Mouse (Mus musculus) heart, adult 11 months (tissue): ENCODE data around the gene Bik.

Experiments used
- DNase-seq: peaks from one replicate; pipeline ENCODE4 v3.0.0; 2022

The Bik gene

DNA sequence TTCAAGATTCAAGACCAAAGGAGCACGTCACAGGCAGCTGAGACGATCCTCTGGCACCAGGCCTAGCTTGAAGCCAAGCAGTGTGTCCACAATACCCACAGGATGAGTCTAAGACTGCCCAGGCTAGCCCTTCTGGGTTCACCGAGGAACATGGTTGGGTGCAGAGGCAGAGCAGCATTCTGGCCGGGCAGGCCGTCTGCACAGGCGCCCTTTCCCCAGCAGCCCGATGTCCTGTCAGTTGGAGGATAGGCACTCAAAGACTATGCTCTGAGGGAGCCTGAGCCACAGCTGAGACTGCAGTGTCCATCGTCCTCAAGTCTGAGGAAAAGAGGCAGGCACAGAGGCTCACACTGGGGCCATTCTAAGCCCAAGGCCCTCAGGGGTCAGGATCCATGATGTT lies 20.5 kb downstream of the Bik start:
- peak; percentile 90 for DNase-seq

DNA sequence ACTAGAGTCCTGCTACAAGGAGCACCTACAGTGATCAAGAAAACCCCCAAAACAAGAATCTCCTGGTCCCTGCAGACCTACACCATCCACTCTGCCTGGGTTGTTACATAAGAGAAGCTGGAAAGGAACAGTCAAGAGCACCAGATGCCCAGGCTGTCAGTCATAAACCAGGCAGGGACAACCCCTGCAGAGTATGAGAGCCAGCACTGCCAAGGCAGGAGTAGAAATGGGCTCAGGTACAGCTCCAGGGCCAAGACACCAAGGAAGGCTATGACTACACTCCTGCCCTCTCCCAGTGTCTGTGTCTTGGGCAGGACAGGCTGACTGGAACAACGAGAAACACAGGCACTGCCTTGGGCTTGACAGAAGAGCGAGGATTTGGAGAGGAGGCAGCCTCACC lies 23.5 kb downstream of the Bik start:
- DNase-seq = no peak

DNA sequence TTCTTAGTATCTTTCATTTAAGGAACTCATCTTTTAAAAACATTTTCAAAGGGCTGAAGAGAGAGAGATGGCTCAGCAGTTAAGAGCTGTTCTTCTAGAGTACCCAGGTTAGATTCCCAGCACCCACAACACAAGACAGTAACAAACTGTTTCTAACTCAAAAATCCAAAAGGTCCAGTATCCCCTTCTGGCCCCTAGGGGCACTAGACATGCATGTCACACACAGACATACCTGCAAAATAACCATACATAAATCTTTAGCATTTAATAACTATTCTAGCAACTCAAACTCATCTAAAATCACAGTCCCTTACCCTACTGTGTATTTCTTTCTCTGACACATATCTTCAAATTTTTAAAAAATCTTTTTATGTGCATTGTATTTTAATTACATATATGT lies 27.2 kb downstream of the Bik start:
- no peak for DNase-seq

DNA sequence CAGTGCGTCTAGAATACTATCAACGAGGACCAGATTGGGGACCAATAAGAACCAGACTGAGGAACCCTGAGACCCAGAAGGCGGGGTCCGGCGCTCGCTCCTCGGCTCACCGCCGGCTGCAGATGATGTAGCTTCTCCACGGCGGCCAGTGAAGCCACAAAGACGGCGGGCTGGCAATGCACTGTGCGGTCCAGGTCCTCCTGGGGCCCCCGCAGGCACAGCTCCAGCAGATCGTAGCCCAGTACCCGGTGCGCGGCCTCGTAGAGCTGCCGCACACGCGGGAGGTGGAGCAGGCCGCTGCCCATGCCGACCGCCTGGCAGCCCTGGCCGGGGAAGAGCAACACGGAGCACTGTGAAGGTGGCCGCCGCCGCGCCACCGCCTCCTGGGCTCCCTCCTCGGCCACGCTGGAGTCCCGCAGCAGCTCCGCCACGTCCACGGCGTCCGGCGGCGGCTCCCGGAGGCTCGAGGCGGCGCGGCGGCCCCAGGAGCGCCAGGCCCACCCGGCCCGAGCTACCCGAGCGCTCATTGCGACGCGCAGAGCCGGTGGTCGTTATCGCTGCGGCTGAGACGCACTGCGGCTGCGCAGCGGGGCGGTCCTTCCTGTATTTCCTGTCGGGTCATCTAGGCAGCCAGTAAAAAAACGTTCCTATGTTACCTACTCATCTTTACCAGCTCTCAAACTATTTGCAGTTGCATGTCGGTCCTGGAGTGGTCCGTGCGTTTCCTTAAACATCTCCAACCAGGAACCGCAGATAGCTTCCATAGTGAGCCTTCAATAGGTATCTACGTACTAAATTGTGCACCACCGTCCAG lies 28.7 kb downstream of the Bik start:
- DNase-seq = peak; percentile 99

DNA sequence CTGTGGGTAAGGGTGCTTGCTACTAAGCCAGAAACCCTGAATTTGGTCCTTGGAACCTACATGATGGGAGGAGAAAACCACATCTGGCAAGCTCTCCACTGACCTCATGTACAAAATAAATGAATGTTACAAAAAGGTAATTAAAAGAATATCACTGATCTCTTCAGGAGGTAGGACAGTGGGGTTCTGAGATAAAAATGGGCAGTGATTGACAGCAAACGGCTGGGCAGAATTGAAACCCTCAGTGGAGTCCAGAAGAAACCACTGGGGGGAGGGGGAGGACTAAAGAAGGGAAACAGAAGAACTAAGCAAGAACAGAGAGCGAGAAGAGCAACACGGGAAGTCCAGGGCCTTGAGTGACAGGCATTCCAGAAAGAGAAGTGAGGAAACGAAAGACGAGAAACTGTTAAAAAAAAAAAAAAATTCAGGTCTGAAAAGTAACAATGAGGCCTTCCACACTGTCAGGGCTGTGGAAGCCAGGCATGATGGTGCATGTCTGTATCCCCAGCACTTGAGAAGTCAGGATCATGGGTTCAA lies 34.3 kb downstream of the Bik start:
- no peak for DNase-seq

DNA sequence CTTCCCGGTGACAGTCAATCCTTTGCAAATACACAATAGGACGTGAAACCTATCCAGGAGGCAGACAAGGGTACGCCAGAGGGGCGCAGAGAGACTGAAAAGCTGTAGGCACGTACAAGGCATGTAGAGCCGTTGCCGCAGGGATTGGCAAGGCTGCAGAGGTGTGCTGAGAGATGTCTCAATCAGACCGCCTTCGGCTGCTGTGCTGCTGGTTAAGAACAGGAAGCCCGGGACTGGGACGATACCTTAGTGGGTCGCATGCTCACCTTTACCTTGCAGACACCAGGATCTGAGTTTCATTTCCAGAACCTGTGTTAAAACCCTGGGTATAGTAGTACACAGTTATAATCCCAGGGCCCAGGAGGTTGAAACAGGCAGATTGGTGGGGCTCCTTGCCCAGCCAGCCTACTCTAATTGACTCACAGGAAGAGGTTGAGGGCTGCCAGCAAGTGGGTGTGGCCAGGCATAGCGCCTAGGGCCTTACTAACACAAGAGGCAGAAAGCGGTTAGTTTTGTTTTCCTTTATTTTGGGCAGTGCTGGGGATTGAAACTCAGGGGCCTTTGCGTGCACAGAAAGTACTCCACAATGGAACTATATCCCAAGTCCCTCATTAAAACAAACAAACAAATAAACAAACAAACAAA lies 36.1 kb downstream of the Bik start:
- DNase-seq = peak; percentile 100

DNA sequence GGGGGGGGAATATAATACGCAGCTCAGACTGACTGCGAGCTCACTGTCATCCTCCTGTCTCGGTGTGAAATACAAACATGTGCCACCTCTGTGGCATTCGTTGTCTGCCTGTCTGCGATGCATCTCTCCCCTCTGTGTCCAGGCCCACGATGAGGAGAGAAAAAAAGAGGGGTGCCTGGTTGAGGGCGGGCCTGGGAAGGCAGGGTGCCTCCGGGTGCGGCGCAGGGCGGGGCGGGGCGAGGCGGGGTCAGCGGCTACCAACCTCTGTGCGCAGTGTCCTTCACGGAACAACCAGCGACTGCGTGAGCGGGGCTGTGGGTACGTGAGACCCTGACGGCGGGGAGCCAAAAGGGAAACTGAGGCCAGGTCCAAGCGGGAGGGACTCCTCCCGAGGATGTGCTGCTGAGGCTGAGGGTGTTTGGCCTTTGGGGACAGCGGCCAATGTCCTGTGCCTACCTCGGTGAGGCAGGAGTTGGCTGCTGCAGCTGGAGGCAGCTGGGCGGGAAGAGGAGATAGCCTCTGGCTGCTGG lies 36.7 kb downstream of the Bik start, which contains the start of the genes Tspo and Mcat:
TSS of gene Tspo (plus strand) at position 266 of the 530 bp plus-strand sequence.
TSS of gene Mcat (minus strand) at position 461 of the 530 bp plus-strand sequence.
- DNase-seq = peak; percentile 98

DNA sequence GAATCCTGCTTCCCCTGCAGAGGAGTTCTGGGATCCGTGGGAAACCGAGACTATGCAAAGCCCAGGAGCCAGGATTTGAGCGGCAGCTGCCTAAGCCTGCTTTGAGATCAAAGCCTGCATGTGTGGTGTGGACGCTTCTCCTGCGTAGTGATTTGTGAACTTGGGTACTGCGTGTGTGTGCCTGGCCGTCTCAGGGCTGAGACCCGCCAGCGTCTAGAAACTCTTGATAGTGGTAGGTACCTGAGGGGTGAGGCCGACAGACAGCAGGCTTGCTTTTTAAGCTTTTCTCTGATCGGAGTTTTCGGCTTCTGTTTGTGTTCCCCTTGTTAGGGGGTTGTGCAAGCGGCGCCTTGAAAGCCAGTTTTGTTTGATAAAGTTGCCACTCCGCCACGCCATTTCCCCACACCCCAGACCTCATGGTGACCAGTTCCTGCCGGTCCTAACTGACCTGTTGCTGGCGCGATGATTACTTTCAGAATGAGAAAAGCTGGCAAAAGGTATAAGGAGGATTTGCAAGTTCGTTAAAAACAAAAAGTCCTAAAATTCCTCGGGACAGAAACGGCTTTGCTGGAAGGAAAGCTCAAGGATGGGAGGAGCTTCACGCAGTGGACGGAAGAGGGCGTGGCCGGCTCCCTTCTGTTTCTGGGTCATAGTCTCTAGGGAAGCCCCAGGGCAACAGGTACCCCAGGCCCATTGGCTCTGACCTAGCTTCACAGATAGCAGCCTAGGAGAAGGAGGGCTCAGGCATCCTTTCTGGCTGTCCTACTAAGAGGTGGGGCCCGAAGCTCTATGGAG lies 37.4 kb downstream of the Bik start:
- peak; percentile 97 for DNase-seq

DNA sequence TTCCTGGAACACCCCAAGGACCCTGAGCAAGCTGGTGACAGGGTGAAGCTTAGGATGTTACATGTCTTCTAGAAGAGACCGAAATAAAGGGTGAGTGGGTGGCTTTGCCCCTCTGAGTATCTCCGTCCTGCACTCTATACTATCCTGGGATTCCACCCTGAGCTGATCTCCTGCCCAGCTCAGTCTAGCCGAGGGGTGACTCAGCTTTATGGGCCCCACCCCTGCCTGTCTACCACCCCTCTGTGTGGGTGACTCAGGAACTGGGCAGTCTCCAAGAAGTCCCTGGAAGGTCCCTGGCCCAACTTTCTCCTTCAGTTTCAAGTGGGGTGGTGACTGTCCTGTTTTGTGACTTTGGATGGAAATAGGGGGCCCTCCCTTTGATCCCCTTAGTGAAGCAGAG lies 38.8 kb downstream of the Bik start:
- peak; percentile 97 for DNase-seq

DNA sequence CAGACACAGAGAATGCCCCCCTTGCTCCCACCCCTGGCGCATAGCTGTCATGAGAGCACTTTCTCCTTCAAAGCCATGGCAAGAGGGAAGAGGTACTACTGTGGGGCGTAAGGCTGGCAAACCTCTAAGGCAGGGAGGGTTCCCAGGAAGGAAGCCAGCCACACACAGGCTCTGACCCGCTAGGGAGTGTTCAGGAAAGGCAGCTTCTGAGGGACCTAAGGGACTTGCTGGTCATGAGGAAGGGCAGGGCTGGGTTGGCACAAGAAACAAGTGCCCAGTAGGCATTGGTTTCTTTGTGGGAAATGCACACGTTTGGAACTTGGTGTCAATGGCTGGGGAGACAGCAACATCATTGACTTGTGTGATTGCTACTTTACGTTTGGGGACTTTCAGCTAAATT lies 39.3 kb downstream of the Bik start:
- no peak for DNase-seq

DNA sequence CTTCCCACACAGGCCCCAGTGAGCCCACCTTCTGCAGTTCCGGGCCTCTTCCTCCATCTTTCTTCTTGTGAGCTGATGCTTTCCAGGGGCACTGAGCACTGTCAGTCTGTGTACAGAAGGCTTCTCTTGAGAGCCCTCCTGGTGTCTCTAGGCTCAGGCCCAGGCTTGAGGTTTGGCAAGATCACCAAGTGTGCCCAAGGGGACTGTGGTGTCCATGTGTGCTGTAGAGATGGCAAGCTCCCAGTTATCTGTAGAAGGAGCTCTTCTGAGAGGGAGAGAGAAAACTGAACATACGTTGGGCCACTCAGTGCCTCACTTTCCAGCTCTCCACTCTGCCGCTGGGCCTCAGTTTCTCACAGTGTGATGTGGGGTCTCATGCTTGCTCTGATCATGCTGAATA lies 41.1 kb downstream of the Bik start:
- DNase-seq = no peak

DNA sequence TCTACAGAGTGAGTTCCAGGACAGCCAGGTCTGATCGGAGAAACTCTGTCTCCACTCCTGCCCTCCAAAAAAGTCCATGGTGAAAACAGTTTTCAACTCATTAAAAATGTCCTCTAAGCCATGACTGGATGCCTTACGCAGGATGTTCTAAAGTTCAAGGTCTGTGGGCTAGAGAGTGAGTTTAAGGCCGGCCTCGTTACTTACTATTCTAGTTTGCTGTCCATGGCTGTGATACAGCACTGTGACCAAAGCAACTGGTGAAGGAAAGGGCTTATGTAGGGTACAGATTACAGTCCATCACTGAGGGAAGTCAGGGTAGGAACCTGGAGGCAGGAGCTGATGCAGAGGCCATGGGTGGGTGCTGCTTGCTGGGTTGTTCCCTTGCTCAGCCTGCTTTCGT lies 41.9 kb downstream of the Bik start:
- no peak for DNase-seq

DNA sequence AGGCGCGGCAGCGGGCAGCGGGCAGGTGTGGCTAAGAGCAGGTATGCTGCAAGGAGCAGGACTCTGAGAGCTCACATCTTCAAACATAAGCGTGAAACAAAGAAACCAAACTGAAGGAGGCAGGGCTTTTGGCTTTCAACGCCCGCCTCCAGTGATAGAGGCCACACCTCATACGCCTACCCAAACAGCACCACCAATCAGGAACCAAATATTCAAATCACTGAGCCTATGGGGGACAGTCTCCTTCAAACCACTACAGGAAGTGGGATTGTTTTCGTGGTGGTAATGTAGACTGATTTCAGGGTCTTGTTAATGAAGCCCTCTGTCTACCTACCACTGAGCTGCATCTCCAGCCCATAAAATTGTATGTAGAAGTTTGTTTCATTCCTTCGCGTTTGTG lies 43.0 kb downstream of the Bik start:
- no peak for DNase-seq

DNA sequence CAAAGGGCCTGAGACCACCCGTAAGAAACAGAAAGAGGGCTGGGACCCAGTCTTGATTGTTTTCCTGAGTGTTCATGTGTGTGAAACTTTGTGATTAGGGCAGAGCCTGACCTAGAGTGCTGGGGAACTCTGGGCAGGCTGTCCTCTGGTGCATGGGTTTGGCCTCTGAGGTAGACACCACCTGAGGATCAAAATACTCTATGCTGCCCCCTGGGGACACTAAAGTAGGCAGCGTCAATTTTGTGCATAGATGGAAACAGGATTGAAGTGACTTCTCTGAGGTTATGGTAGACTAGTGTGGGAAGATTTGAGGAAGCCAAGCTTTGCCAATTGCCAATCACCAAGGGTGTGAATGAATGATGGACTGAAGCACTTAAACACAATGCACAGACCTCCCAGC lies 44.0 kb downstream of the Bik start:
- no peak for DNase-seq

DNA sequence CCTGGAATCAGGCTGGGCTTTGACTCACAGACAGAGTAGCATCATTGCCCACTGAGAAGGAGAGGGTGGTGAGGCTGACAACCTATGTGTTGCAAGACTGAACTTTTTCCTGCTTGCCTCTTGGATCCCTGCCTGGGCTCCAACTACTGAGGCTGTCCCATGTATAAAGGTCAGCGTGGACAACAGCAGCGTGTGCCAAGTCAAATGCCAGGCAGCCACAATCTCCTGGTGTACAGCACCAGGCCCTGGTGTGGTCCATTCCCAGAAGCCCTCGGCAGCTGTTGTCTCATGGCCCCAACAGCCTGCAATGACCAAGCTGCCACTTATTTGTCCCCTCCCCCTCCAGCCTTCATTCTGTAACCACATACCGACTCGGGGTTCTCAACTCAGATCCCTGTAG lies 45.0 kb downstream of the Bik start:
- no peak for DNase-seq

DNA sequence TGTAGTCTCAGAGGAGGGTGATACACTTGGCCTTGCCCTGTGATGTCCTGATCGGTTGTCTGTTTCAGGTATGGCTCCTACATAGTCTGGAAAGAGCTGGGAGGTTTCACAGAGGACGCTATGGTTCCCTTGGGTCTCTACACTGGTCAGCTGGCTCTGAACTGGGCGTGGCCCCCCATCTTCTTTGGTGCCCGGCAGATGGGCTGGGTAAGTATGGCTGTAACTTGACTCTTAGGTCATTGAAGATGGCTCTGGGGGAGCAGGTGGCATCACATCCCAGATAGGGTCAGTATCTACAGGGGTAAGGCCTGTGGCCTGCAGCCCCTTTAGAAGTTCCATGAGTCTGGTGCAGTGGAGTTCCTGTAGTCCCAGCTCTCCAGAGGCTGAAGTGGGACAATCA lies 45.5 kb downstream of the Bik start:
- DNase-seq = no peak

DNA sequence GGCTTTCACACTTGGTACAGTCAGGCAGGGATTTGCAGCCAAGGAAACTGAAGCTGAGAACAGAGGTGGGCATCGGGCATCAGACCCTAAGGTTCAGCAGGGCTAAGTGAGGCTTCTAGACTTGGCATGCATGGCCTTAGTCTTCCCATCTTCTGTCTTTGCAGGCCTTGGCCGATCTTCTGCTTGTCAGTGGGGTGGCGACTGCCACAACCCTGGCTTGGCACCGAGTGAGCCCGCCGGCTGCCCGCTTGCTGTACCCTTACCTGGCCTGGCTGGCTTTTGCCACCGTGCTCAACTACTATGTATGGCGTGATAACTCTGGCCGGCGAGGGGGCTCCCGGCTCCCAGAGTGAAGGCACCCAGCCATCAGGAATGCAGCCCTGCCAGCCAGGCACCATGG lies 46.9 kb downstream of the Bik start:
- DNase-seq = no peak

DNA sequence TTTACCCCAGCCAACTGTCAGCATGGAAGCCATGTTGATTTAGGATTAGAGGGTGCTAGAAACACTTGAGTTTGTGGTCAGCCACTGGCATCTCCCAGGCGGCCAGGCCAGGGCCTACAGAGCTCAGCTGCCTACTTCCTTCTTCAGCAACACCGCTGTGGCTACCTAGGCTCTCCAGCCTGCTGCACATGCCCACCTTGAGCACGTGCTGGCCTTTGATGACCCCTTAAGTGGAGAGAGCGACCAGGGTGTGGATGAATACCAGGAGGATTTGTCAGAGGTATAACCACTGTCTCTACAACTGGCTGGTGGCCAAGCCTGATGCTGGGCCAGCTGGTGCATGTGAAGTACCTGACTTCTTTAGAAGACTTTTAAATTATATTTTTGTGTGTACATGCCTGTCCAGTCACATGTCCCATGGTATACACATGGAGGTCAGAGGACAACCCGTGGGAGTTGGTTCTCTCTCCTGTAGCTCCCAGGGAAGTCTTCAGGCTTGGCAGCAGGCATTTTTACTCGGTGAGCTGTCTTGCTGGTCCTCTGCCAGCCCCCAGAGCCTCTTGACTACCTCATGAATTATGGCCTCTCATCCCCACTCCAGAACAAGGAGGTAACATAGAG lies 48.2 kb downstream of the Bik start:
- DNase-seq = no peak

DNA sequence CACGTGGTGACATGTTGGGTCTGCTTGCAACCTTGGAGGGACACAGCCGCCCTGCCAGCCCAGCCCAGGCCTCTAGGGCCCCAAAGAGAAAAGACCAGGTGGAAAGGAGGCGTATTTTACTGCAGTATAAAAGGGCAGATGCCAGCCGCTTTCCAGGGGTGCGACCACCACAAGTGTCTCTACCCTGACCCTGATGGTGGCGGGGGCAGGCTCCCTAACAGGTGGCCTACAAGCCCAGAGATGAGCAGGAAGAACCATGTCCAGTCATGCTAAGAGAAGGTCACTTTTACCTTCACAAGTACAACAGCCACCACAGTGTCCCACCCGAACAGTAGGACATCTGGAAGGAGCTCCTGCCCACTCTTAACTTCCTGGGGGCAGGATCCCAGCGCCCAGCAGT lies 48.9 kb downstream of the Bik start:
- DNase-seq = no peak

DNA sequence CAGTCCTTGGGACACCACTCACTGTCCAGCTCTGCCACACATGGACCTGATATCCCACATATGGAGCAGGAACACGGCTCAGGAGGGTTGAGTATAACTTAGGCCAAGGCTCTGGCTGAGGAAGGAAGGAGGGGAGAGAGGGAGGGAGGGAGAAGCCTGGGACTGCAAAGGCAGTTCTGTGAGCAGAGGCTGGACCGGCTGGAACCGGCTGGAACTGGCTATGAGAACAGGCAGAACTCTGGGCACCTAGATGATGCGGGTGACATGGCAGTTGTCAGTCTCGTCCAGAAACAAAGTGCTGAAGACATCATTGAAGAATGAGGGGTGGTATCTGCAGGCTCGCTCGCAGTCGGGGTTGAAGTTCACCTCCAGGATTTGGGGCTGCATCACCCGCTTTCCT lies 50.0 kb downstream of the Bik start:
- no peak for DNase-seq

DNA sequence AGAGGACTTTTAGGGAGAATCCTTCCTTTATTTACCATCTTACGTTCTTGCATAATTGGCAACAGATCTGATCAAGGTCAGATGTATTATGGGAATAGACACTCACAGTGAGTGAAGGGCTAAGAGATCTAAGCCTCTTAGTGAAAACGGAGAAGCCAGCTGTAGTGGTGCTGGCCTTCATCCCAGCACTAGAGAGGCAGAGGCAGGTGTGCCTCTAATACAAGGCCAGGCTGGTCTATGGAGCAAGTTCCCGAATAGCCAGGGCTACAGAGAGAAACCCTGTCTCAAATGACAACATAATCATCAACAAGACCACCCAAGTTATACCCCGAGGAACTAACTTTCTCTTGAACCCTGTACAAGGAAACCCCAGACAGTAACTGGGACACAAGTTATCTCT lies 56.3 kb downstream of the Bik start:
- no peak for DNase-seq

DNA sequence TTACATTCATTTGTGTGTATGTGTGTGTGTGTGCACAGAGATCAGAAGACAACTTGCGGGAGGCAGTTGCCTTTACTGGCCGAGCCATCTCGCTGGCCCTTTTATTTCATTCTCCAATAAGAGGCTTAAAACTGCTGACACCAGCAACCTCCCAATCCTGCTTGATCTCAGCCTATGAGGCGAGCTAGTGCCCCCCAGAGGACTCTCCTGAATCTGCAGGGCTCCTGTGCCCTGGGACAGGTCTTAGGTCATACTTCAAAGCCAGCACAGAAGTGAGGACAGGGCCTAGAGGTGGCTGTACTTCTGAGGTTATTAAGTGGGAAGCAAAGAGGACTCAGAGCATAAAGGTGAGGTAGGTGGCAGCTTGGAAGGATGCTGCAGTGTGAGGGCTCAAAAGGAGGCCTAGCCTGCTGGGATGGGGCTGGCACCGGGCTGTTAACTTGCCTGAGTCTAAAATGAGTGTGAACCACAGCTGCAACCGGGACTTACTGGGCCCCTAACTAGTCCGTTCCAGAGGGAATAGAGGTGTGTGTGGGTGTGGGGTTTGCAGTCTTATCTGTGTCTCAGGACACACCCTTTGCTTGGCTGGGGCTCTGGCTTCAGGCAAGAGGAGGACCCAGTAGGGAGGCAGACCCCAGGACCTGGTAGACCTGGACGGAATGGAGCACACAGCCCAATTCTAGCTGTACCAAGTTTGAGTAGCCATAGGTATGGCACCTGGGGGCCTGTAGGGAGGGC lies 56.9 kb downstream of the Bik start:
- DNase-seq = no peak
